Mouse (Mus musculus) lung, postnatal 4 days (tissue): ENCODE measurements at regions not wholly inside any gene's neighbourhood (a gene's known extent, or its start where the extent isn't known, plus 50 kb on each side); places are given as distances from the start of the nearest gene placed in this dataset.
A peak's percentile ranks its signal among the peaks of the same experiment; 100 is the strongest.
"Not testable (repeated sequence)": the region's sequence is repeated elsewhere in the genome, so short reads cannot be mapped to it uniquely, and the experiment has no call there.

ENCODE experiments used
- DNase-seq, 2 experiments: peaks; one replicate each; pipeline ENCODE4 v3.0.0; 2021

- peak; percentile 99 to 100 for DNase-seq
These were observed 219.1 kb downstream of the Gm31371 start for GRCm38 (mm10) chr8:20122067-20122925.

DNA sequence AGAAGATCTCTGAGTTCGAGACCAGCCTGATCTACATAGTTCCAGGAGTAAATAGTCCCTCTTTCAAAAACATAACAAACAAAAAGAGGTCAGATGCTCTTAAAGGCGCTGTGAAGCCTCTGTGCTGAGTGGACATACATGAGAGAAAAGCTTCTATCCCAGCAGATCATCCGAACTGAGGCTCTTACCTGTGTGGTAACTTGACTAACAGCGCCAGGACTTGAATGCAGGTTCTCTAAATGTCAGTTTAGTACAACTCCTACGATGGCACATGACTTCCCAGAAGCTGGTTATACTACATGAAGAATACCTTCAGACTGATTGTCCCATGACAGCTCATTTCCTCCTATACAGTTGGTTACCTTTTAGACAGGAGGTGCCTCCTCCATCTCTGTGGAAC lies 220.4 kb downstream of the Gm31371 start:
- DNase-seq: peak in 1 of 2 experiments; percentile 22

- not testable (repeated sequence) for DNase-seq
These were observed 227.4 kb downstream of the Gm15319 start for GRCm38 (mm10) chr8:20135626-20136025.

- DNase-seq: not testable (repeated sequence)
These were observed 217.6 kb downstream of the Gm15319 start for GRCm38 (mm10) chr8:20145436-20145835.

- DNase-seq: not testable (repeated sequence)
These were observed 211.5 kb downstream of the Gm15319 start for GRCm38 (mm10) chr8:20151317-20152047.

GRCm38 (mm10) chr8:20154091-20154490 lies 208.9 kb downstream of the Gm15319 start:
- DNase-seq: peak in 1 of 2 experiments; percentile 4
